Comparison of ENCODE assay signal across 8 mouse cellular contexts in genomic region chr8:83608398-83608829, GRCm38 (mm10). TPM values are rescaled to one million over a fixed set of nuclear protein-coding genes. Genes with fewer than 3 reads are reported as not detected.
DNase-seq lines count a peak whose midpoint lies in the region; ATAC-seq and TF ChIP-seq lines count a peak whose summit lies in the region.

No protein-coding gene starts in this region.

- peak overlapping the region; percentile 75 for H3K4me2 ChIP-seq in hindbrain, embryonic 14.5 days (replicated peaks)

- no peak for TF ChIP-seq RAD21 in MEL (IDR thresholded peaks at IDR 0.05; ENCODE audit: low read depth, low read length)

- peak; percentile 73 for ATAC-seq in hindbrain, embryonic 14.5 days (ENCODE audit: low FRiP score)

- H3K79me2 ChIP-seq in MEL (ENCODE audit: control insufficient read depth, insufficient read depth, low read length, poor library complexity) = peaks cover 37% of the 10 kb centered on the region

- TF ChIP-seq EP300 in MEL (IDR thresholded peaks at IDR 0.05; ENCODE audit: low read depth in 1 of 2, low read length in 2 of 2) = no peak

- H3K4me3 ChIP-seq in MEL (ENCODE audit: control insufficient read depth in 1 of 2, insufficient read depth in 1 of 2, low read depth in 2 of 2, low read length in 2 of 2) = peak overlapping the region; percentile 93 to 98
- peak overlapping the region; percentile 81 for H3K4me3 ChIP-seq in hindbrain, embryonic 14.5 days (replicated peaks; ENCODE audit: low read length)

- peak; percentile 88 for DNase-seq in MEL (ENCODE audit: low read depth, low spot score)
- DNase-seq in c-Kit-negative CD71-positive TER-119-positive erythroid progenitor cells, embryonic 14.5 days (ENCODE audit: low read depth, low spot score) = peak; percentile 75
- DNase-seq in frontal cortex, postnatal 36 days (ENCODE audit: low spot score in 2 of 2) = peak; percentile 83 to 85
- DNase-seq in hindbrain, embryonic 14.5 days (ENCODE audit: low spot score) = peak; percentile 66
- peak; percentile 71 for DNase-seq in left cerebral cortex, adult 11 months (ENCODE audit: low spot score)
- peak; percentile 87 for DNase-seq in lung, postnatal 25 days (ENCODE audit: low spot score)
- peak; percentile 87 for DNase-seq in retina, postnatal 1 day
- peak; percentile 82 for DNase-seq in urinary bladder, adult 2 months (ENCODE audit: low spot score)

- H3K27me3 ChIP-seq in MEL (ENCODE audit: control insufficient read depth in 1 of 2, insufficient read depth in 2 of 2, low read length in 2 of 2) = no peaks in the 10 kb centered on the region
- H3K27me3 ChIP-seq in hindbrain, embryonic 14.5 days (ENCODE audit: control insufficient read depth, insufficient read depth, low read length) = no peaks in the 10 kb centered on the region

- peak in 1 of 2 experiments; percentile 21; a peak in 1 of 4 replicates for TF ChIP-seq POLR2A in MEL (IDR thresholded peaks at IDR 0.05; ENCODE audit: control insufficient read depth in 1 of 2, insufficient read depth in 1 of 2, low read depth in 1 of 2, low read length in 2 of 2, poor library complexity in 1 of 2)

- WGBS in hindbrain, embryonic 14.5 days = under 1% methylated on average over 51 of the region's 51 CpGs

- peaks cover 7 to 18% of the 10 kb centered on the region in 2 experiments for H3K4me1 ChIP-seq in MEL (ENCODE audit: control insufficient read depth in 1 of 2, insufficient read depth in 2 of 2, low read length in 2 of 2)
- peaks cover 17% of the 10 kb centered on the region for H3K4me1 ChIP-seq in hindbrain, embryonic 14.5 days (replicated peaks; ENCODE audit: control insufficient read depth, insufficient read depth, low read length)

- no peak for TF ChIP-seq CTCF in MEL (IDR thresholded peaks at IDR 0.05 in 2 of 3, conservative IDR thresholded peaks at IDR 0.05 in 1 of 3; ENCODE audit: control insufficient read depth in 1 of 3, insufficient read depth in 1 of 3, low read depth in 2 of 3, low read length in 3 of 3, poor library complexity in 1 of 3, severe bottlenecking in 1 of 3)

- H3K9ac ChIP-seq in MEL (ENCODE audit: control insufficient read depth, low read depth, low read length, poor library complexity, severe bottlenecking) = peak overlapping the region; percentile 92
- peak overlapping the region; percentile 80 for H3K9ac ChIP-seq in hindbrain, embryonic 14.5 days

- no peaks in the 10 kb centered on the region for H3K9me3 ChIP-seq in MEL (replicated peaks; ENCODE audit: insufficient read depth, low read length)
- H3K9me3 ChIP-seq in hindbrain, embryonic 14.5 days (ENCODE audit: control insufficient read depth, low read length) = no peaks in the 10 kb centered on the region

- H3K27ac ChIP-seq in MEL (ENCODE audit: control insufficient read depth, low read depth, low read length) = peak overlapping the region; percentile 87
- peak overlapping the region; percentile 98 for H3K27ac ChIP-seq in hindbrain, embryonic 14.5 days

- peaks cover 13 to 14% of the 10 kb centered on the region in 2 experiments for H3K36me3 ChIP-seq in MEL (ENCODE audit: control insufficient read depth in 1 of 2, insufficient read depth in 2 of 2, low read length in 2 of 2)
- peaks cover 39% of the 10 kb centered on the region for H3K36me3 ChIP-seq in hindbrain, embryonic 14.5 days (replicated peaks; ENCODE audit: control insufficient read depth, insufficient read depth)

TF ChIP-seq in MEL, 35 proteins besides CTCF, POLR2A, EP300 and RAD21:
- TF ChIP-seq SMC3 (IDR thresholded peaks at IDR 0.05; ENCODE audit: low read depth, low read length) (no peak), MYC (IDR thresholded peaks at IDR 0.05; ENCODE audit: low read depth, low read length) (no peak), MXI1 (IDR thresholded peaks at IDR 0.05; ENCODE audit: low read depth, low read length) (peak; percentile 13; the same call in 1 of the 2 replicates), NRF1 (IDR thresholded peaks at IDR 0.05; ENCODE audit: insufficient read depth, low read depth, low read length, poor library complexity, severe bottlenecking) (peak; percentile 71), ZKSCAN1 (IDR thresholded peaks at IDR 0.05; ENCODE audit: low read depth, low read length) (no peak), TAL1 (IDR thresholded peaks at IDR 0.05; ENCODE audit: low read length) (no peak), MAX (IDR thresholded peaks at IDR 0.05; ENCODE audit: low read length) (peak; percentile 22; the same call in 1 of the 2 replicates), USF1 (IDR thresholded peaks at IDR 0.05; ENCODE audit: low read depth, low read length) (no peak), ZMIZ1 (IDR thresholded peaks at IDR 0.05; ENCODE audit: low read depth, low read length) (no peak), HCFC1 (IDR thresholded peaks at IDR 0.05; ENCODE audit: low read depth, low read length) (0 out of 2 replicates have a peak, but pooled peaks have one; percentile 5), SIN3A (IDR thresholded peaks at IDR 0.05; ENCODE audit: low read length) (peak; percentile 9), TCF12 (IDR thresholded peaks at IDR 0.05; ENCODE audit: low read depth, low read length) (no peak)

RNA-seq across cellular contexts. Expression of gene Dnajb1, which starts 0.4 kb away (rescaled TPM):
- 38.2 and 43.2 TPM in 2 replicates for total RNA-seq in MEL (2012; rRNA removed)
- polyA plus RNA-seq in MEL (2012; ENCODE audit: insufficient read depth in 1 of 2, insufficient read length in 2 of 2, low read depth in 1 of 2, low replicate concordance in 2 of 2, missing spikeins in 1 of 2) = 10 to 100 TPM in 1 of 2 experiments, not detected in 1; 56.6 TPM
- 45.8 and 47.8 TPM in 2 replicates for polyA plus RNA-seq in hindbrain, embryonic 14.5 days (2014; fragmentation: Nextera tagmentation; extraction: Ambion mirVana)
- polyA plus RNA-seq in urinary bladder, adult 2 months (2012; rRNA removed) = 30.7 and 36.8 TPM in 2 replicates

RNA-seq across cellular contexts. Expression of gene Tecr, which starts 0.6 kb away (rescaled TPM):
- 74.2 and 78.0 TPM in 2 replicates for total RNA-seq in MEL (2012; rRNA removed)
- 100 to 1,000 TPM in 1 of 2 experiments, not detected in 1; 229 TPM for polyA plus RNA-seq in MEL (2012; ENCODE audit: insufficient read depth in 1 of 2, insufficient read length in 2 of 2, low read depth in 1 of 2, low replicate concordance in 2 of 2, missing spikeins in 1 of 2)
- 1,444 and 1,536 TPM in 2 replicates for polyA plus RNA-seq in hindbrain, embryonic 14.5 days (2014; fragmentation: Nextera tagmentation; extraction: Ambion mirVana)
- polyA plus RNA-seq in urinary bladder, adult 2 months (2012; rRNA removed) = 298 and 313 TPM in 2 replicates

RNA-seq across cellular contexts. Expression of gene Ndufb7, which starts 41.9 kb away (rescaled TPM):
- 306 and 311 TPM in 2 replicates for total RNA-seq in MEL (2012; rRNA removed)
- polyA plus RNA-seq in MEL (2012; ENCODE audit: insufficient read depth in 1 of 2, insufficient read length in 2 of 2, low read depth in 1 of 2, low replicate concordance in 2 of 2, missing spikeins in 1 of 2) = 100 to 1,000 TPM in 1 of 2 experiments, not detected in 1; 194 TPM
- polyA plus RNA-seq in hindbrain, embryonic 14.5 days (2014; fragmentation: Nextera tagmentation; extraction: Ambion mirVana) = 321 and 385 TPM in 2 replicates
- 241 and 263 TPM in 2 replicates for polyA plus RNA-seq in urinary bladder, adult 2 months (2012; rRNA removed)

RNA-seq across cellular contexts. Expression of gene Gipc1, which starts 44.1 kb away (rescaled TPM):
- 34.3 and 38.6 TPM in 2 replicates for total RNA-seq in MEL (2012; rRNA removed)
- polyA plus RNA-seq in MEL (2012; ENCODE audit: insufficient read depth in 1 of 2, insufficient read length in 2 of 2, low read depth in 1 of 2, low replicate concordance in 2 of 2, missing spikeins in 1 of 2) = 10 to 100 TPM in 1 of 2 experiments, not detected in 1; 70.7 TPM
- 102 and 119 TPM in 2 replicates for polyA plus RNA-seq in hindbrain, embryonic 14.5 days (2014; fragmentation: Nextera tagmentation; extraction: Ambion mirVana)
- 86.2 and 102 TPM in 2 replicates for polyA plus RNA-seq in urinary bladder, adult 2 months (2012; rRNA removed)

RNA-seq across cellular contexts. Expression of gene Ptger1, which starts 58.1 kb away (rescaled TPM):
- 2.6 and 4.0 TPM in 2 replicates for total RNA-seq in MEL (2012; rRNA removed)
- polyA plus RNA-seq in MEL (2012; ENCODE audit: insufficient read depth in 1 of 2, insufficient read length in 2 of 2, low read depth in 1 of 2, low replicate concordance in 2 of 2, missing spikeins in 1 of 2) = 1 to 10 TPM in 1 of 2 experiments, not detected in 1; 3.1 TPM
- 1.8 and 1.9 TPM in 2 replicates for polyA plus RNA-seq in hindbrain, embryonic 14.5 days (2014; fragmentation: Nextera tagmentation; extraction: Ambion mirVana)
- 4.9 and 5.5 TPM in 2 replicates for polyA plus RNA-seq in urinary bladder, adult 2 months (2012; rRNA removed)

Comparison
In these comparisons a context has a peak if more than half of its experiments do, and no peak if none do; other contexts are left out.
1. Peak in every context shown above with its lines: DNase-seq, ATAC-seq, H3K4me3 ChIP-seq and H3K27ac ChIP-seq.